Mouse (Mus musculus) cerebellum, postnatal 25 days (tissue): ENCODE data around the gene Nol4l.
"Not testable (repeated sequence)": the region's sequence is repeated elsewhere in the genome, so short reads cannot be mapped to it uniquely, and the experiment has no call there.

ENCODE experiments used
- DNase-seq, 2 experiments: peaks; one replicate each; pipeline ENCODE4 v3.0.0; 2021; ENCODE audit warnings: mixed read lengths in 2 of 2

Nol4l gene

DNA sequence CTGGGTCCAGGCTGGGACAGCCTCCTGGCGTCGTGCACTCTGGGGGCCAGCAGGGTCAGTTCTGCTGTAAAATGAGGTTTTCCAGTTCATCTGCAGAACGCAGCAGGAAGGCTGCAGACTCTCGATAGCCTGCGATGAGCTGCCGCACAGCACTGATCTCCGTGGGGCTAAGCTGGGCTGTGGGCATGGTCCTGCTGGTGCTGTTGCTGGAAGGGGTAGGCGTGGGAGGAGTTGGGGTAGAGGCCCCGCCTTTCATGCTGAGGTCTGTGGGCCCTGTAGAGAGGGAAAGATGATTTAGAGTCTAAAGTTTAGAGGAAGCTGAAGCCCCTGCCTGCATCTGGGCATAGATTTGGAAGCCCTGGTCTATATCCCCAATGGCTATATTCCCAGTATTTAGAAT is 118.2 kb downstream of the Nol4l start:
- no peak for DNase-seq

GRCm38 (mm10) chr2:153408971-153409370 is 120.8 kb downstream of the Nol4l start:
- no peak for DNase-seq

DNA sequence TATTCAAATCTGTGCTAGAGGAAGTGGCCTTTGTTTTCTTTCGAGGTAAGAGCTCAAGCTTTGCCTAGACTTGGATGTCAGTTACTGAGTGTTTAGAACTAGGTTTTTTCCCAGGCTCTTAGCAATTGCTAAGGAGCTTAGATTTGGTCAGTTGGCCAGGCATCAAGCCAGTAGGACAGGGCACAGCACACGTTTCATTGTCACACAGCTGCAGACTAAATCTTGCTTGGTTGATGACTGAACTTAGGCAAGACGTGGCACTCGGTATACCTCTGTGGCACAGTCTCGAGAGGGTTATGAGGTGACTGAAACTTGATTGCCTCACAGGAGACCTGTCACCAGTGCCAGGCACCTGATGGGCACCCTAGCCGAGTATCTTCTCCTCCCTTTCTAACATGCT is 122.9 kb downstream of the Nol4l start:
- DNase-seq = no peak

DNA sequence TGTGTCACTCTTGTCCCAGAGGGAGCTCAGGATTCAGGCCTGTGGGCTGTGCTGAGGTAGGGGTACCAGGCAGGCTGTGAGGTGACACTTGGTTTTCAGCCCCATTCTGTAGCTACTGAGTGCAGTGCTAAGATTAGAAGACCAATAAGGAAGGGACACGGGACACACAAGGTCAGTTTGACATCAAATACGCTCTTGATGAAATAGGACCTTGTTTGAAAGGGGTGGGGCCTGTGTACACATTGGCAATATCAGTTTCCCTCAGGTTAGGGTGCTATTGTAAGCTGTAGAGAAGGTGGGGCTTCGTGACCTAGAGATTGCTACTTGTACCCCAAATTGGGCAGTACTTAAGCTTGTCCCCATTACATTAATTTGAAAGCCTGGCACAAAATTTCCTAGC is 124.9 kb downstream of the Nol4l start:
- DNase-seq = no peak

DNA sequence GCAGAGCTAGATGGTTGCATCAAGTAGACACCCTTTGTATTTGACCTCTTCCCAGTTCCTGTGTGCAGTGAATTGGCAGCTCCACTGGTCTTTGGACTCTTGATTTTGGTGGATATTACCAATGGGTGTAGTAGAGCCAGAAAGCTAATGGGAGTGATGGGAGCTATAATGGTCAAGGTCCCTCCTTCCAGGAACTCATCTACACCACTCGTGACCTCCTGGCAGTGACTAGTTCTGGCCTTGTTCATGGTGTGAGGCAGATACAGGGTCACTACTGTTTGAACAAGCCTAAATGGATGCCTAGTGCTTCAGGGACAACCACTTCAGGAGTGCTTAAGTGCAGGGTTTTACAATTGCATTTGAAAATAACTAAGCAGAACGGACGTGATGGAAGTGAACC is 125.7 kb downstream of the Nol4l start:
- no peak for DNase-seq

GRCm38 (mm10) chr2:153399166-153399565 is 130.6 kb downstream of the Nol4l start:
- peak in 1 of 2 experiments; percentile 36 for DNase-seq

DNA sequence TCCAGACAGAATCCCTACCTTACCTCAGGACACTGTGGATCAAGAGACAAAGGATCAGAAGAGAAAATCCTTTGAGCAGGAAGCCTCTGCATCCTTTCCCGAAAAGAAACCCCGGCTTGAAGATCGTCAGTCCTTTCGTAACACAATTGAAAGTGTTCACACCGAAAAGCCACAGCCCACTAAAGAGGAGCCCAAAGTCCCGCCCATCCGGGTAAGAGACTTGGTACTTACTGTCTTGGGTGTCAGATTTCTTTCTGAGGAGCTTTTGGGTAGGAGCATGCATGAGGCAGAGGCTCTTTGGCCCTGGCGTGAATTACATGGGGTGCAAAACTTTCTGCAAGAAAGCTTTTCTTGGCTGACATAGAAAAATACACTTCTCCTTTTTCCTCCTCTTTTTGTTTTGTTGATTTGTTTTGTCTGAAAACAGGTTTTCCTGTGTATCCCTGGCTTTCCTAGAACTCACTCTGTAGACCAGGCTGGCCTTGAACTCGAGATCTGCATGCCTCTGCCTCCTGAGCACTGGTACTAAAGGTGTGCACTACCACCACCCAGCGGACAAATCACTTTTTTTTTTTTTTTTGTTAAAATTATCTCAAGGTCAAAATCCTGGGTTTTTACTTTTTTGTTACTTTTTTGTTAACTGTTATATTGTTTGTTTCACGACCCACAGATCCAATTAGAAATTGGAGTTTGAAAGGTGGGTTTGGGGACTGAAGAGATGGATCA is 131.8 kb downstream of the Nol4l start:
- no peak for DNase-seq

- DNase-seq = peak; percentile 77 to 86
Measured at GRCm38 (mm10) chr2:153393045-153393444, 136.7 kb downstream of the Nol4l start.

GRCm38 (mm10) chr2:153389831-153390230 is 139.9 kb downstream of the Nol4l start:
- no peak for DNase-seq

GRCm38 (mm10) chr2:153380479-153380878 is 149.3 kb downstream of the Nol4l start:
- DNase-seq = no peak

DNA sequence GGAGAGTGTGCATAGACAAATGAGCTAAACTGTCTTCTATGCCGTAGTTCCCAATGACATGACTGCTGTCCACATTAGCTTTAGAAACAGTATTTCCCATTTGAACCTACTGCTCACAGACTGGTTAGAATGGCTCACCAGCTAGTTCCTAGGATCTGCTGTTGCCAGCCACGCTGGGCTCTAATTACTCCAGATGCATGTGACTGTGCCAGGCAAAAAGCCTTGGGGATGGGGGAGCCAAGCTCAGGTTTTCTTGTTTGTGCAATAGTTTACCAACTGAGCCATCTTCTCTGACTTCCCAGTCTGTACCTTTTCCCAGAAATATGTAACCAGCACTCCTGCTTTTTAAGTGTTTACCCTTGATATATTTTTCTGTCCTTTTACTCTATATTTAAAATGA is 154.4 kb downstream of the Nol4l start:
- DNase-seq = no peak

DNA sequence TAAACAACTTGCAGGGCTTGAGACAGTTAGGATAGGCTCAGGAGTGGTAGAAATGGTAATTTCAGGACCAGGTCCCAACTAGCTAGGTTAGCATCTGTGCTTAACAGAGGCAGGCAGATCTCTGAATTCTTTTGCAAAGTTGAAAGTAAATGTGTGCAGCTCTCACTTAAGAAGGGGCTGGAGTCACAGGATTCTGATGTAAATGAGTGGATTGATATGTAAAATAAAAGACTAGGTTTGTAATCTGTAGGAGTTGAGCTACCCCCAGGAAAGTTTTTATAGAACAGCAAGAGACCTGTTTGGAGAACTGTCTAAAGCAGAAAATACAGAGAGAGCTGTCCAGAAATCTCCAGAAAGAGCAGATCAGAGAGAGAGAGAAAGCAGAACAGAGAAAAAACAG is 158.9 kb downstream of the Nol4l start:
- no peak for DNase-seq

DNA sequence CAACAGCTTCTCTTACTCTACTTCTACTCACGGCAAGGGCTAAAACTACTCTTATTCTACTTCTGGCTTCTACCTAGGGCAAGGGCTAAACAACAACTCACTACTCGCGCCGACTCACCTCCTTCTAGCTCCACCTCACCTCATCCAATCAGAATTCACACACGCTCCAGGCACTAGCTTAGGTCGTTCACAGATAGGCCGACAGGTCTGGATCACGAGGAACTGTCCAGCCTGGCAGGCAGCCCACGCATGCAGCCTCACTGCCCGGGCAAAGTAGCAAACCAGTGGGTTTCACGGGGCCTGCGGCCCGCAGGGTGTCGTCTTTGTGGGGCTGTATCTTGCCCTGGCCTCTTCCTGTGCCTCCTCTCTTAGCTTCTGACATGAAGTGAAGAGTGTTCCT is 165.2 kb downstream of the Nol4l start:
- DNase-seq = not testable (repeated sequence)

DNA sequence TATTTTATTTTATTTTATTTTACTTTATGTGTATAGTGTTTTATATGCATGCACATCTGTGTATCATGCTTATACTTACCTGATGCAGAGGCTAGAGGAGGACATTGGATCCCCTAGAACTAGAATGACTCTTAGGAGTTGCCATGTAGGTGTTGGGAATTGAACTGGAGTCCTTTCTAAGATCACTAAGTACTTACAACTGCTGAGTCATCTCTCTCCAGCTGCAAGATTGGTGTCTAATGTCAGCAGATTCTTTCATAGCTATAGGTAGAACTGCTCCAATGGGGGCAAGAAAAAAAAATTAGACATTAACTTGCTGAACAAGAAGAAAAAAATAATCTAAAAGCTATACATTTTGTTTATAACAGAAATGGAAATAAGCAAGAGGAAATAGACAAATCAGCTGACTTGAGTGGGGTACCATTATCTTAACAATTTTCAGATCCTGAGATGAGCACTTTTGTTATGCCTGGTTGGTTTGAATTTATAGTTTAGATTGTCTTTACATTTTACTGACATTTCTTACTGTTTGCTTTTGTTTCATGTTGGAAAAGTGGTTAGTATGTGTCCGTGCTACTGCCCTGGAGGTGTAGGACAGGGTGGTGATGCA is 168.6 kb downstream of the Nol4l start:
- no peak for DNase-seq
